Mouse (Mus musculus) stomach, postnatal 0 days (tissue): ENCODE measurements at regions not wholly inside any gene's neighbourhood (a gene's known extent, or its start where the extent isn't known, plus 50 kb on each side); places are given as distances from the start of the nearest gene placed in this dataset.

Experiments used
- CTCF ChIP-seq: IDR thresholded peaks from 2 replicates; pipeline ENCODE4 v1.5.1; 2016; ENCODE audit warnings: antibody characterized with exemption, low read depth, mild to moderate bottlenecking, moderate library complexity
- EP300 ChIP-seq: optimal IDR thresholded peaks from 2 replicates; pipeline ENCODE3; 2016; ENCODE audit warnings: antibody characterized with exemption

DNA sequence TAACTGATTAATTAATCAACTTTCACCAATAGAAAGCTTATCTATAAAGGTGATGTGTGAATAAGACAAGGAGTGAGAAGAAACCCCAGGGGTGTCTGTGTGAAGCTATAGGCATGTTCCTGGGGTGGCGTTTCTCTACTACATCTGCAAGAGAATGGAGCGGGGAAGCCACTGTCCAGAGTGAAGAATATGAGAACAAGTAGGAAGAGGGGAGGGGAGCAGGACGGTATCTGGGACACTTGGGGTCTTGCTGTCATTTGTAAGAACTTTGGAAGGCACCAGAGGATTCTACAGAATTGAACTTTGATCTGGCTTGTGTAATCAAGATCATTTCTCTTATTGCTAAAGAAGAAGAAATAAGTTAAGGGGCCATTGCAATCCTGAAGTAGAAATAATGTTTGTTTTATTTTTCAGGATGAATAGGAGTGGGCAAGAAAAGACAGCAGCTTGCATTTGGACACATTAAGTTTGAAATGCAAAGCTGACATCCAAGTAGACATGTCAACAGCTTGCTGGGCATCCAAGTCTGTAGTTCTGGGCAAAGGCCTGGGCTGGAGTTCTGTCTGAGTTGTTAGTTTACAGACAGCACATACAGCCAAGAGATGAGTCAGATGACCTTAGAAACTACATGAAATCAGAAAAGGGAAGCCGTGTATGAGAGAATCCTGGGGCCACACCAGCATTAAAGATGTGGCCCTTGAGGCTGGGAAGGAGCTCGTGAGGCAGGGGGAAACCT, 89.9 kb upstream of the Pum3 start:
- TF ChIP-seq CTCF (no peak), EP300 (no peak)
